Mouse (Mus musculus) heart, embryonic 14.5 days (tissue): Measurements from ENCODE around the gene Limk1. TPM values are rescaled to one million over a fixed set of nuclear protein-coding genes. Genes with fewer than 3 reads are reported as not detected.

Experiments
- ATAC-seq: fragments of 200-750 bp; cut with Nextera tagmentation; 2 replicates; pipeline ENCODE4 v1.8.0; 2017; ENCODE audit warnings: low read depth, moderate TSS enrichment; ENCODE audit not compliant: insufficient number of reproducible peaks, insufficient read depth, low FRiP score
- H3K27ac ChIP-seq, 2 experiments: fragments of 200-500 bp in 1 of 2; fragments of 300-500 bp in 1 of 2; sonication (generic) in 1 of 2; replicated peaks in 1 of 2; 2 replicates each; pipeline ENCODE4 v1.5.1; 2012 to 2014; ENCODE audit warnings: low read depth in 2 of 2, low read length in 2 of 2, control low read depth in 1 of 2, mild to moderate bottlenecking in 1 of 2, mixed read lengths in 1 of 2; ENCODE audit not compliant: control insufficient read depth in 1 of 2, insufficient read depth in 1 of 2
- H3K27me3 ChIP-seq: fragments of 300-500 bp; sonication (generic); 2 replicates; pipeline ENCODE4 v1.6.1; 2014; ENCODE audit warnings: mild to moderate bottlenecking, low read length, control low read depth; ENCODE audit not compliant: control insufficient read depth, insufficient read depth
- H3K36me3 ChIP-seq: fragments of 300-500 bp; sonication (generic); 2 replicates; pipeline ENCODE4 v1.6.1; 2014; ENCODE audit warnings: mild to moderate bottlenecking, control low read depth, low read length, mixed read lengths; ENCODE audit not compliant: control insufficient read depth, insufficient read depth
- H3K4me1 ChIP-seq, 2 experiments: fragments of 200-500 bp in 1 of 2; fragments of 300-500 bp in 1 of 2; sonication (generic) in 1 of 2; 2 replicates each; pipeline ENCODE4 v1.6.1; 2012 to 2014; ENCODE audit warnings: low read length in 2 of 2, control low read depth in 1 of 2, mixed read lengths in 1 of 2; ENCODE audit not compliant: control insufficient read depth in 2 of 2, insufficient read depth in 2 of 2
- H3K4me2 ChIP-seq: fragments of 300-500 bp; sonication (generic); 2 replicates; pipeline ENCODE4 v1.6.1; 2014; ENCODE audit warnings: mild to moderate bottlenecking, low read length
- H3K4me3 ChIP-seq, 2 experiments: fragments of 200-500 bp in 1 of 2; fragments of 300-500 bp in 1 of 2; sonication (generic) in 1 of 2; 2 replicates each; pipeline ENCODE4 v1.5.1; 2012 to 2014; ENCODE audit warnings: low read length in 2 of 2, mild to moderate bottlenecking in 2 of 2, control low read depth in 1 of 2, low read depth in 1 of 2, moderate library complexity in 1 of 2; ENCODE audit not compliant: control insufficient read depth in 1 of 2, insufficient read depth in 1 of 2
- H3K9ac ChIP-seq: fragments of 300-500 bp; sonication (generic); 2 replicates; pipeline ENCODE4 v1.6.1; 2014; ENCODE audit warnings: mild to moderate bottlenecking, low read length
- H3K9me3 ChIP-seq: fragments of 300-500 bp; sonication (generic); 2 replicates; pipeline ENCODE4 v1.6.1; 2016; ENCODE audit warnings: low read length, control low read depth; ENCODE audit not compliant: control insufficient read depth
- WGBS: fragments of 180-500 bp; shearing (Covaris S2); extraction: QIAGEN DNeasy Blood & Tissue Kit; methylation state at CpG from one replicate; pipeline ENCODE4 v1.1.7; 2014; 5-methylcytosine and 5-hydroxymethylcytosine counted together
- polyA plus RNA-seq: library from polyadenylated mRNA; unstranded; fragments of >200 nt; fragmentation: Nextera tagmentation; extraction: Ambion mirVana; gene quantifications from 2 replicates; pipeline ENCODE4 v1.2.1, GENCODE M21; 2014

Gene Limk1
- polyA plus RNA-seq, 1 experiment from 2014 or later: 3.6 TPM

DNA sequence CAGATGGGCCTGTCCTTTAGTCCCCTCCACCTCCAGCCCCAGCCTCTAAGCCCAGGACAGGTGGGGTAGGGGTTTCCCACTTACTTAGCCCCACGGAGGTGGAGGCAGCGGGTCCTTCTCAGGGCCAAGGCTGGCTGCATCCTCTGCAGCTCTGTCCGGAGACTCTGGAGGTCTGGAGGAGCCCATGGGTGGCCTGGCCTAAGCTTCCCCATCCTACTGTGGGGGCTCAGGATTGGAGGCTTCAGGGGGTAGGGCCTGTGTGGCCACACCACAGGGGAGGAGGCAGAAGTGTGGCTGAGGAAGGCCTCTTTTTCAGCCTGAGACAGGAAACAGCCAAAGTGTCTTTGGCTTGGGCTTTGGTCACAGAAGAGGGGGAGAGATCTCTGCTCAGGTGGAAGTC, 10.4 kb downstream of the Limk1 start:
- no peak for ATAC-seq
- Histone ChIP-seq H3K9me3 (no peaks in the 10 kb centered on the region), H3K9ac (no peak overlapping the region), H3K36me3 (no peaks in the 10 kb centered on the region), H3K4me2 (no peak overlapping the region; the same call in 1 of the 2 replicates), H3K27me3 (no peaks in the 10 kb centered on the region), H3K4me1 (peaks cover 27 to 37% of the 10 kb centered on the region in 2 experiments), H3K27ac (0 out of 4 replicates have a peak overlapping the region, but pooled peaks of 1 of the 2 experiments have one; percentile 14), H3K4me3 (no peak overlapping the region; a peak in 1 of 4 replicates)
- 81% methylated on average over 3 of the region's 3 CpGs for WGBS

DNA sequence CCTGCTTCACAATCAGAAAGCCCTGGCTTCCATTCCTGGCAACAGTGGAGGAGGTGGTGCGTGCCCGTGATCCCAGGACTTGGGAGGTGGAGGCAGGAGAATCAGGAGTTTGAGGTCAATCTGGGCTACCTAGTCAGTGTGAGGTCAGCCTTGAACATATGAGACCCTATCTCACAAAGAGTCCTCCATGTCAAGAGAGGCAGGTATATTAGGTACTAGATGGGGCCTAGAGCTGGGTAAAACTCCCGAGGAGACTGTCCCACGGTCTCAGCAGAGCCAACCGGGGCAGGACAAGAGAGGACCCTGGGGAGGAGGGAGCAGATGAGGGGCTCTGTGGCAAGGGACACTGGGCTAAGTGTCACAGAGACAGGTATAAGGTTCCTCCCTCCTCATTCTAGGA, 10.9 kb downstream of the Limk1 start:
- Histone ChIP-seq H3K9me3 (no peaks in the 10 kb centered on the region), H3K27me3 (no peaks in the 10 kb centered on the region), H3K36me3 (no peaks in the 10 kb centered on the region; the same call in none of the 2 replicates), H3K4me1 (peaks cover 27 to 37% of the 10 kb centered on the region in 2 experiments), H3K4me3 (no peak overlapping the region; a peak in 1 of 4 replicates), H3K9ac (no peak overlapping the region), H3K4me2 (peak overlapping the region; percentile 80), H3K27ac (no peak overlapping the region; a peak in 1 of 4 replicates)
- no peak for ATAC-seq
- 75% methylated on average over 5 of the region's 5 CpGs for WGBS

DNA sequence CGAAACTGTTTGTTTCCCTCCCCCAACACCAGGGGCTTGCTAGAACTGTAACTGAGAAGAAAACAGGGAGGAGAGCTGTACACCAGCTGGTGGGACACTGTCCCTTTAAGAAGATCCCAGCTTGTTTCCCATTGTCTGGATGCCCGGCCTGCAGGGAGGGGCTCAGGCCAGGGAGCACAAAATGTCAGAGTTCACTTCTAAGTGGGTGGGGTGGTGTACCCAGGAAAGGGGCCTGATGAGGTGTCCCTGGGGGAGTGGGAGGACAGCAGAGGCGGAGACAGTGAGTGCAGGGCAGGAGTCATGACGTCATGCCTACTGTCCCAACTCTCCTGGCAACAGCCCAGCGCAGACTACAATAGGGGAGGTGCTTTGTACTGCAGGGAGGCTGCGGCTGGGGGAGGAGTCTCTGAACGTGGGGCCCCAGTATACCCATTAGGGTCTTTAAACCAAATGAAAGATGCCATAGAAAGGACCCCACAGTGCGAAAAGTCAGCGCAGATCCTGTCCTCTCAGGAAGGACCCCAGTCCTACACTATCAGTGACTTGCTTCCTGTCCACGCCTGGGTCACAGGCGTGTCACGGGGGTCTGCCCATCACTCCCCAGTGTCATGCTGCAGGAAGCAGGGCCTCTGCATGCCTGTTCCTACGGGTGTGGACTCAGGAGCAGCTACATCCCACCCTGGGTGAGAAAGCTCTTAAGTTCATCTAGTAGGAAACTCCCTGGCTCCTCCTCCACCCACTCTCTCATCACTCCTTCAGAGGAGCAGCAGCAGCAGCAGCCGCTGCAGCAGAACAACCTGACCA, 12.2 kb downstream of the Limk1 start:
- peak overlapping the region; percentile 30 to 38 for H3K4me3 ChIP-seq
- H3K4me2 ChIP-seq: peak overlapping the region; percentile 80
- peak overlapping the region; percentile 64 for H3K9ac ChIP-seq
- 3% methylated on average over 14 of the region's 14 CpGs for WGBS
- H3K4me1 ChIP-seq: peaks cover 27 to 36% of the 10 kb centered on the region in 2 experiments
- no peaks in the 10 kb centered on the region for H3K27me3 ChIP-seq
- H3K9me3 ChIP-seq: no peaks in the 10 kb centered on the region
- peak overlapping the region; percentile 68 to 74 for H3K27ac ChIP-seq
- ATAC-seq: peak; percentile 83
- no peaks in the 10 kb centered on the region; the same call in none of the 2 replicates for H3K36me3 ChIP-seq

DNA sequence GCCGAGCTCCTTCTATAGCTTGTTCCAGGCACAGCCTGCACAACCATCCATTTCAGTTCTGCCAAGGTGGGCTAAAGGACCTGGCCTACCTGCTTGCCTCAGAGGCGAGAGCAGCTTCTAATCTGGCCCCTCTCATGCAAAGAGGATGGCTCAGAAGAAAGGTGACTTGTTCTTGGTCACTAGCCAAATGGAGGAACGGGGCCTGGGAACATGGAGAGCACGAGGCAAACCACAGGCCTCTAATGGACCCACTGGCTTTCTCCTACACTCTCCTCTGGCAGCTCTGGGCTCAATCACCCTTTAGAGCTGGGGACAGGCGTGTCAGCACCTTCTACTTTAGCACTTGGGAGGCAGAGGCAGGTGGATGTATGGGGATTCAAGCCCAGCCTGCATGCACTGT, 13.4 kb downstream of the Limk1 start:
- H3K4me3 ChIP-seq: no peak overlapping the region
- no peak overlapping the region for H3K4me2 ChIP-seq
- H3K27me3 ChIP-seq: no peaks in the 10 kb centered on the region
- no peak overlapping the region for H3K9ac ChIP-seq
- peaks cover 5% of the 10 kb centered on the region for H3K36me3 ChIP-seq
- WGBS: 36% methylated on average over 5 of the region's 5 CpGs
- no peaks in the 10 kb centered on the region for H3K9me3 ChIP-seq
- peaks cover 20 to 25% of the 10 kb centered on the region in 2 experiments for H3K4me1 ChIP-seq
- no peak for ATAC-seq
- H3K27ac ChIP-seq: 0 out of 4 replicates have a peak overlapping the region, but pooled peaks of 1 of the 2 experiments have one; percentile 17

DNA sequence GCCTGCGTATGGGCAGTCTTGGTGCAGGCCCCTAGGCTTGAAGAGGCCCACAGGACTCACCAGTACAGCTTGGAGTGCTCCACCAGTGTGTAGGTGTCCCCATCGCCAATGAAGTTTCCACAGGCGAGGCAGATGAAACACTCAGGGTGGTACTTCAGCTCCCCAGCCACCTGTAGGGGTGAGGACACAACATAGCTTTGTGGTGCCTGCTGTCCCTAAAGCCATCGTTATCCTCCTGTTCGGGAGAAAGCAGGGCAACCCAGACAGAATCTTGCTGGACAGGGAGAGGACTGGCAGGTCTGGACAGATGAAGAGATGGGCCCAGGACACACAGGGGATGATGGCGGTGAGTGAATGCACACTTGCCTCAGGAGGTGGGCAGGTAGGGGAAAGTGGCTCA, 15.8 kb downstream of the Limk1 start:
- 88% methylated on average over 6 of the region's 6 CpGs for WGBS

DNA sequence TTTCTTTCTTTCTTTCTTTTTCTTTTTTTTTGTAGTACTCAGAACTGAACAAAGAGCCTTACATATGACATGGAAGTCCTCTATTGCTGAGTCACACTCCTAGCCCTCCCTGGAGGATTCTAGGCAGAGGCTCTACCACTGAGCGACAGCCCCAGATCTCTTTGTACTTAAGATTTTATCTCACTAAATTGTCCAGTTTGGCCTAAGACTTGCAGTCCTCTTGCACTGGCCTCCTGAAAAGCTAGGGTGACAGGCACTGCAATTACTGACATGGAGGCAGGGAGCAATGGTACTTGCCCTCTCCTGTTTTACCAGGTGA, 16.2 kb downstream of the Limk1 start:
- H3K4me3 ChIP-seq: no peak overlapping the region
- ATAC-seq: no peak
- WGBS: 67% methylated on average over 1 of the region's 1 CpGs
- H3K36me3 ChIP-seq: peaks cover 23% of the 10 kb centered on the region
- H3K9ac ChIP-seq: no peak overlapping the region
- H3K27ac ChIP-seq: no peak overlapping the region
- no peaks in the 10 kb centered on the region for H3K9me3 ChIP-seq
- no peak overlapping the region for H3K4me2 ChIP-seq
- peaks cover 16 to 20% of the 10 kb centered on the region in 2 experiments for H3K4me1 ChIP-seq
- no peaks in the 10 kb centered on the region for H3K27me3 ChIP-seq

More for the DNA sequence above, 15.8 kb downstream of the Limk1 start:
- Histone ChIP-seq H3K9ac (no peak overlapping the region), H3K9me3 (no peaks in the 10 kb centered on the region), H3K4me3 (no peak overlapping the region), H3K27me3 (no peaks in the 10 kb centered on the region), H3K27ac (no peak overlapping the region), H3K4me2 (no peak overlapping the region), H3K4me1 (peaks cover 16 to 20% of the 10 kb centered on the region in 2 experiments), H3K36me3 (peaks cover 23% of the 10 kb centered on the region)
- ATAC-seq: no peak

DNA sequence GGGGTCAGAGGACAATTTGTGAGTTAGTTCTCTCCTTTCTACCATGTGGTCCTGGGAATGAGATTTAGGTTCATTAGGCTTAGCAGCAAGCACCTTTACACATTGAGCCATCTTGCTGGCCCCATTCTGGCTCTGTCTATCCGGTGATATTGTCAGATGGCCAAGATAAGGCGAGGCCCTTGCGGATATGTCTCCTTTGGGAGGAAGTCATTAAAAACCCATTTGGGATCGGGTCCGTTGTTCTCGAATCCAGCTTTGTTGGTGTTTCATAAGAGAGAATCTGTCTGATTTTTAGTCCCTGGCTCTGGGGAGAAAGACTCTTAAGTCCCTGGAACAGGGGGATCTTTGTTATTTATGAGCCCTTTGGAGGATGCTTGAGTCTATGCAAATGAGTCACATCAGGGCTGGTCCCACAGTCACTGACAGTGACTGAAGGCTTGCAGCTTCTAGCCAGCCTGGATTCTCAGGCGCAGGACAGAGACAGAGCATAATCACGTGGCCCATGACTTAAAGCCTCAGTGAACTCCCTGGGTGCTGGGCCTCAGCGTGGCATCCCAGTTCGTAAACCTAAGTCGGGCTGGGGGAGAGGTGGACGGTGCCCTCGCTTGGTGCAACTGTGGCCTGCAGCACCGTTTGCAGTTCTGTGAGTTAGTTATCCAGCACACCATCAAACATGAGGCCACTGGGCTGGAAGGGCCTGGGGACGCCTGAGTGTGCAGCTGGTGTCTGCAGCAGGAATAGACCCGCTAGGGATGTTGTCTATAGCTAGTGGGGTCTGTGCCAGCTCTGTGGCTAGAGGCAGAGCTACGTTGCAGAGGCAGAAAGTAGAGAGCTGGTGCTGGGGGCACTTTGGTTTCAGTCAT, 16.8 kb downstream of the Limk1 start:
- Histone ChIP-seq H3K36me3 (peaks cover 23% of the 10 kb centered on the region), H3K27me3 (no peaks in the 10 kb centered on the region), H3K4me2 (no peak overlapping the region), H3K4me1 (peaks cover 14 to 15% of the 10 kb centered on the region in 2 experiments), H3K27ac (no peak overlapping the region), H3K4me3 (no peak overlapping the region), H3K9ac (no peak overlapping the region), H3K9me3 (no peaks in the 10 kb centered on the region)
- no peak for ATAC-seq
- WGBS: 85% methylated on average over 17 of the region's 17 CpGs
